Mouse (Mus musculus) ES-Bruce4 (cell line): ENCODE results near the gene Stk24.

Source experiments
- CTCF ChIP-seq: IDR thresholded peaks from one replicate; pipeline ENCODE4 v1.8.1; 2011; ENCODE audit warnings: low read depth, low read length
- POLR2A ChIP-seq: IDR thresholded peaks from one replicate; pipeline ENCODE4 v1.8.1; 2011; ENCODE audit warnings: low read length; ENCODE audit not compliant: insufficient read depth

DNA sequence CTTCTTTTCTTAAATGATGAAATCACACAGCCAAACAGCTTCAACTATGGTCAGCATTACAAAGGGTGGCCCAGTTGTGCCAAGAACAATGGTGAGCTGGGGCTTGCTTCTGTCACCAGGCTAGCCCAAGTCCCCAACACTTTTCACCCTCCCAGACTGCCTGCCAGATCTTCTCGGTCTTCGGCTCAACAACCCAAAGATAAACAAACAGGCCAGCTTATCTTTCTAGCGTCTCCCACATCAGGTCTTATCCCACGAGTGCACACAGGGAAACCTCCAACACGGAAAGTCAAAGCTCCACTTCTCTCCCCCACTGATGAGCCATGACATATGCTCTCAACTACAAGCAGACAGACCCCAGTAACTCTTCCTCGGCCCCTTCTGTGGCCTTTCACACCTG lies 24.1 kb downstream of the Stk24 start:
- no peak for TF ChIP-seq CTCF
- no peak for TF ChIP-seq POLR2A
